Mouse (Mus musculus) bone marrow, adult 2 months (tissue): ENCODE data around the gene Rps6kl1. TPM values are rescaled to one million over a fixed set of nuclear protein-coding genes. Genes with fewer than 3 reads are reported as not detected.

ENCODE experiments used
- H3K27ac ChIP-seq: fragments of 200-500 bp; 2 replicates; pipeline ENCODE4 v1.5.1; 2012; ENCODE audit warnings: low read depth, mild to moderate bottlenecking, control low read depth, inconsistent platforms, low read length; ENCODE audit not compliant: control insufficient read depth, poor library complexity, insufficient read depth
- H3K4me1 ChIP-seq: fragments of 200-500 bp; 2 replicates; pipeline ENCODE4 v1.6.1; 2011; ENCODE audit warnings: low read length; ENCODE audit not compliant: control insufficient read depth, insufficient read depth
- H3K4me3 ChIP-seq: fragments of 200-500 bp; replicated peaks from 2 replicates; pipeline ENCODE3; 2011; ENCODE audit warnings: mild to moderate bottlenecking, low read depth, low read length, control low read depth; ENCODE audit not compliant: control insufficient read depth
- CTCF ChIP-seq: fragments of 200-500 bp; IDR thresholded peaks from 2 replicates; pipeline ENCODE4 v1.5.1; 2011; ENCODE audit warnings: low read length, control low read depth; ENCODE audit not compliant: control insufficient read depth, insufficient read depth
- POLR2A ChIP-seq: fragments of 200-500 bp; IDR thresholded peaks from 2 replicates; pipeline ENCODE4 v1.6.1; 2011; ENCODE audit warnings: low read depth, mild to moderate bottlenecking, control low read depth, low read length, borderline replicate concordance; ENCODE audit not compliant: control insufficient read depth
- WGBS: fragments of 180-500 bp; shearing (Covaris S2); methylation state at CpG from one replicate; pipeline ENCODE4 v1.1.7; 2018; 5-methylcytosine and 5-hydroxymethylcytosine counted together
- polyA plus RNA-seq: library from polyadenylated mRNA; stranded (reverse); fragments of >200 nt; gene quantifications from 2 replicates; pipeline ENCODE4 v1.2.4, GENCODE M21; 2011; ENCODE audit warnings: low replicate concordance; ENCODE audit not compliant: missing spikeins, insufficient read depth, insufficient read length

Rps6kl1 gene
- polyA plus RNA-seq, 1 experiment = not detected

DNA sequence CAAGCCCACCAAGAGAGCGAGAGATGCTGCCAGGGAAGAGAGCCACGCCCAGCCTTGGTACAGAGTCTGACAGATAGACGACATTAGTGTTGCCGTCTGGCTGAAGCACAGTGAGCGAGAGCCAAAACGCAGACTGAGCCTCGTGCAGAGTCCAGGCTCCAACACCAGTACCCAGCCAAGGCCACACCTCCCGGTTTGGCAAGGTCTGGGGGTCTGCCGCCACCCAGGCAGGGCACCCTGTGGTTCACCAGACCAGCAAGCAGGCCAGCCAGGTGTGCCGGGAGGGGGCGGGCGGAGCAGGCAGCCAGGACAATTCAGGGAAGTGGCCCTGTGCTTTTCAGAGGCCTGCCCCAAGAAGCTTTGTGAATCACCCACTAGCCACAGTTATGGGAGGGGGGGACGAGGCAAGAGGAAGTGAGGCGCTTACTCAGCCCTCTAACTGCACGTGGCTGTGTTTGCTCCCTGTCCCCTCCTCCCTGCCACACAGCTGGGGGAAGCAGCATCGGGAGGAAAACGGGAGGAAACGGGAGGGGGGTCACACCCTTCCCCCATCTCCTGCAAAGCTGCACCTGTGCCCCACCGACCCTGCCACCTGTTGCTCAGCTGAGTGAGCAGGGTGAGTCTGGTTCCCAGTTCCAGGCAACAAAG is 41.5 kb upstream of the Rps6kl1 start:
- WGBS = 9% methylated on average over 19 of the region's 19 CpGs
- no peak overlapping the region for H3K4me3 ChIP-seq
- TF ChIP-seq CTCF (no peak), POLR2A (no peak)
- peaks cover 2% of the 10 kb centered on the region for H3K4me1 ChIP-seq
- no peak overlapping the region; the same call in 1 of the 2 replicates for H3K27ac ChIP-seq

GRCm38 (mm10) chr12:85190290-85190689 is 39.2 kb upstream of the Rps6kl1 start:
- TF ChIP-seq CTCF (no peak), POLR2A (no peak)
- Histone ChIP-seq H3K4me3 (no peak overlapping the region), H3K4me1 (peaks cover 2% of the 10 kb centered on the region), H3K27ac (no peak overlapping the region)
- WGBS = 80% methylated on average over 7 of the region's 7 CpGs

- no peak overlapping the region for H3K4me3 ChIP-seq
- TF ChIP-seq POLR2A (no peak), CTCF (no peak)
- no peaks in the 10 kb centered on the region; the same call in 1 of the 2 replicates for H3K4me1 ChIP-seq
- 71% methylated on average over 7 of the region's 7 CpGs for WGBS
- no peak overlapping the region for H3K27ac ChIP-seq
These were observed 35.3 kb upstream of the Rps6kl1 start for GRCm38 (mm10) chr12:85186361-85186760.

GRCm38 (mm10) chr12:85185810-85186209 is 34.7 kb upstream of the Rps6kl1 start:
- no peak overlapping the region for H3K4me3 ChIP-seq
- TF ChIP-seq CTCF (no peak), POLR2A (no peak)
- no peaks in the 10 kb centered on the region; the same call in 1 of the 2 replicates for H3K4me1 ChIP-seq
- no peak overlapping the region for H3K27ac ChIP-seq
- WGBS = 85% methylated on average over 8 of the region's 8 CpGs

DNA sequence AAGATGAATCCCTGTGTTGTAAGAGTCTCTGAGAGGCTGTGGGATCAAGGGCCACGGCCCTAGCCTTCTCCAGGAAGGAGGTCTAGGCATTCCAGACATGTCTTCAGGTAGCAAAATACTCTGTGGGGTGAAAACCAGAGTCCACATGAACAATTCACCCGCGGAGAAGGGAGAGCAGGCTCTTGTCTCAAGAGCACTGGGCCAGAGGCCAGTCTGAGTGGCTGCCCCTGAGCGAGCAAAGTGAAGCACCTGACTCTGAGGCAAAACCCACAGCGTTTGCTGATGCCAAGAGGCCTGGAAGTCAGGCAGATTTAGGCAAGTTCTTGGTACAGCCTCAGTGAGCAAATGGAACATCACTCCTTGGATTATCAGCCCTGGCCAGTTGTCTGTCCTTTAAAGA is 33.1 kb upstream of the Rps6kl1 start:
- WGBS = 70% methylated on average over 5 of the region's 5 CpGs
- H3K4me3 ChIP-seq = no peak overlapping the region
- TF ChIP-seq CTCF (no peak), POLR2A (no peak)
- H3K27ac ChIP-seq = no peak overlapping the region
- no peaks in the 10 kb centered on the region; the same call in 1 of the 2 replicates for H3K4me1 ChIP-seq

DNA sequence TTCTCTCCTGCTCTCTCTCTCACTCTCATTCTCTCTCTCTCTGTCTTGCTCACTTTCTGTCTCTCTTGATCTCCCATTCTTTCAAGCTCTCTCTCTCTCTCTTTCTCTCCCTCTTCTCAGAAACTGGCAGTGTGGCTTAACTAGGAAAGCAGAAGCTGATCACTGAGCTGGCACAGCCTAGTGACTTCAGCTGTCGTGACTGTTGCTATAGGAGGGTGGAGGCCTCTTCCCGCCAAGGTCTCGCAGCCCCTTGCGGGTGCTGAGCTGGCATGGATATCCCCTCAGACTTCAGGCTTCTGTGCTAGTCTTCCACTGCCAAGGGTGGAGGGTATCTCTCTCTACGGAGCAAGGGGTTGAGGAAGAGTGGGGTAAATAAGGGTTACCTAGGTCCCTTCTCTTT is 31.8 kb upstream of the Rps6kl1 start:
- Histone ChIP-seq H3K4me3 (no peak overlapping the region), H3K4me1 (peaks cover 1% of the 10 kb centered on the region; the same call in 1 of the 2 replicates), H3K27ac (no peak overlapping the region)
- TF ChIP-seq POLR2A (no peak), CTCF (no peak)
- WGBS = 17% methylated on average over 5 of the region's 5 CpGs

DNA sequence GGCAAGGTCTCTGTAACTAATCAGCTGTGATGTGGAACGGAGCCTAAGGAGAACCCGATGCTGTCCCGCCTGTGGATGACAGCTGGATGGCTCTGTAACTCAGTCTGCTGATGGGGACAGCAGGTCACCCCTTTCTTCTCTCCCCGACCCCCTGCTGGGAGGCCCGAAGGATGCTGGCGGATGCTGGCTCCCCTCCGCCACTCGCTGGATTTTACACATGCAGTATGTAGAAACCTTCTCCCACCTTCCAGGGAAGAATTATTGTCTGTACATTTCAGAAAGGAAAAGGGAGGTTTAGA is 31.2 kb upstream of the Rps6kl1 start:
- Histone ChIP-seq H3K4me3 (no peak overlapping the region), H3K27ac (no peak overlapping the region), H3K4me1 (peaks cover 2% of the 10 kb centered on the region; the same call in 1 of the 2 replicates)
- TF ChIP-seq CTCF = no peak
- TF ChIP-seq POLR2A = no peak
- WGBS = 39% methylated on average over 8 of the region's 8 CpGs

GRCm38 (mm10) chr12:85181475-85182344 is 30.6 kb upstream of the Rps6kl1 start:
- WGBS = 38% methylated on average over 17 of the region's 17 CpGs
- peaks cover 2% of the 10 kb centered on the region; the same call in 1 of the 2 replicates for H3K4me1 ChIP-seq
- H3K4me3 ChIP-seq = no peak overlapping the region
- H3K27ac ChIP-seq = no peak overlapping the region
- TF ChIP-seq POLR2A (no peak), CTCF (no peak)
